Mouse (Mus musculus): ENCODE results near the gene Sphk2.

Sphk2 gene

DNA sequence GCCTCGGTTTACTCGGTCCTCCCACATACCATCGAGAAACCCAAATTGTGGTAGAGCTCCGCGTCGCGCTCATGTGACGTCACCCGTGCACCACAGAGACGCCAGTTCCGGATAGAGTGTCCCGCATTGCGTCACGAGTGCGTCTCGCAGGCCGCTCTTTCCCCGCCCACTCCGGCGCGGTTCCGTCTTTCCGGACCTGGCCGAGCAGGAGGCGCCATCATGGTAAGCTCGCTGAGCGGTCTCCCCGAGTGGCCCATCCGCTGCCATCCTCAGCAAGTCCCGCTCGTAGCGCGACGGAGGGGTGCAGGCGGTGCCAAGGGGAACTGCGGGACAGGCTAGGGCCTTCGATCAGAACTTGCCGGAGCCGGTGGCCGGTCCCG is at the start of gene Sphk2:
TSS of gene Sphk2 (minus strand) at position 85 of the 380 bp plus-strand sequence.
- peak; percentile 100 for DNase-seq (ENCODE audit: low spot score)

DNA sequence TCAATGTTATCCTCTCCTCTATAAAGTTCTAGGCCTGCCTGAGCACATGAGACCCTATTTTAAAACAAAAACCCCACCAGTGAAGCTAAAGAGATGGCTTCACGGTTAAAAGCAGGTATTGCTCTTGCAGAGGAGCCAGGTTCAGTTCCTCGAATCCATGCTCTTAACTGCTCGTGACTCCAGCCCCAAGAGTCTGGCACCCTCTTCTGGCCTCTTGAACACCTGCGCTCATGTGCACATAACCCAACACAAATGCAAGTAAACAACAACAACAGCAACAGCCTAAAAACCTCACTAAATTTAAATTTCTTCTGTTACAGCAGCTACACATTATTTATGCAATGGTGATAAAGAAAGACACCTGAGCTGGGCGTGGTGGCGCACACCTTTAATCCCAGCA is 49.7 kb upstream of the Sphk2 start:
- no peak for DNase-seq (ENCODE audit: low spot score)

DNA sequence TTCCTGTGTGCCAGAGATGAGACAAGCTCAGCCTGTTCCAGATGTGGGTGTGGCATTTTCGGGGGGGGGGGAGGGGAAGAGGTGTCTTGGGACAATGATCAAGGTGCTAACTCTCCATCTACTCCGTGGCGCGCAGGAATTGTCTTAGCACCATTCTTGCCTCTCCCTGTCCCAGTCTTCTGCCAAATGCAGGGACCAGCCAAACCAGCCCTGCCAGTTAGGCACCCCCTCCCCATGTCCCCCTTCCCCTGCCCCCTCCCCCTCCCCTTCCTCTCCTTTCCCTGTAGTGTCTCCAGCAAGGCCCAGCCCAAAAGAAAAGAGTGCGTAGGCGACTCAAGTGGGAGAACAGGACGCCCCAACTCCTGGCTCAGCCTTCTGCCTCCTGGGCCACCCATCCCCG is 49.0 kb upstream of the Sphk2 start:
- no peak for DNase-seq (ENCODE audit: low spot score)

DNA sequence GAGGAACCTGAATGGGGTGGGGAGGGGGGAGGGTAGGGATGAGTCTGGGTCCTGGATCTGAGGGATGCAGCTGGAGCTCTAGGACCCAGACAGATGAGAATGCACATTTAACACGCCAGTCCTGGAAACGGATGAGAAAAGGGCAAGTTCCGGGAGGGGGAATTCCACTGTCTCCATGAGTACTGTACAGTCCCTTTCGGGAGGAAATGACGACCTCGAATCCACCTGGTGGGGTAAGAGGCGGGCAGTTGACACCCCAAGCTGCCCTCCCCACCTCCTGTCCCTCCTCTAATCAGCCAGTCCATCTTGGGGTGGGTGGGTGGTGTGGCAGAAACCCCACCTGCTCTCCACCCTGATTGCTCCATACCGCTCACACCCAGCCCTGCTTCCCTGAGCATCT is 48.2 kb upstream of the Sphk2 start:
- no peak for DNase-seq (ENCODE audit: low spot score)

DNA sequence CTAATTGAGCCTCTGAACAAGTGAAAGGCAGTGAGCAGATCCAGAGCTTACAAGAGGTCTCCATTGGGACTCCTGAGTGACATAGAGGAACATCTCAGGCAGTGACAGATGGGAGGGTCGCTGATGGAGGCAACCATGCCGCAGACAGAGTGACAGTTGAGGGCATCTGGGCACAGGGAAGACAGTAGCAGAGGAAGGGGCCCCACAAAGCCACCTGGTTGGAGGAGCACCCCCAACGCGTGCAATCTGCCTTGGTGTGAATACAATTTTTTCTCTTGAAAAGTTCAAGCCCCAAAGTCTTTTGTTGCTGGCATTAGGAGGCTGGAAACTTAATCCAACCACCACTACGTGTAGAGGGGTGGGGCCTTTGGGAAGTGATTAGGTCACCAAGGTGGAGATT is 42.3 kb upstream of the Sphk2 start:
- DNase-seq (ENCODE audit: low spot score), result no peak

DNA sequence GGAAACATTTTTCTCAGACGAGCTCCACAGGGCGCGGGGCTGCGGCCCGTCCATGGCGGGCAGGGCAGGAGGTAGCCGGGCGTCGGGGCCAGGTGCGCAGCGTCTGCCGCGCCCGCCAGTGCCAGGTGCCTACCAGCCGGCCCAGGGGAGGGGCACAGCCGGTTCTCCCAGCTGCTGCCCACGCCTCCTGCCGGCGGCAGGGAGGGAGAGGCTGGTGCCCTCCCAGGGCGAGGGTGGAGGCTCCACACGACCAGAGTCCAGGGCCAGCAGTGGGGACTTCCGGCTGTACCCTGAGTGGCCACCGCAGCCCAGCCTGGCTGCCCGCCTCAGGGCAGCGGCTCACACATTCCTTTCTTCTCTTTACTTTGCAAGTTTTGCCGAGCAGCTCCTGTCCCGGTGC is 41.6 kb upstream of the Sphk2 start:
- DNase-seq (ENCODE audit: low spot score), result peak; percentile 11

DNA sequence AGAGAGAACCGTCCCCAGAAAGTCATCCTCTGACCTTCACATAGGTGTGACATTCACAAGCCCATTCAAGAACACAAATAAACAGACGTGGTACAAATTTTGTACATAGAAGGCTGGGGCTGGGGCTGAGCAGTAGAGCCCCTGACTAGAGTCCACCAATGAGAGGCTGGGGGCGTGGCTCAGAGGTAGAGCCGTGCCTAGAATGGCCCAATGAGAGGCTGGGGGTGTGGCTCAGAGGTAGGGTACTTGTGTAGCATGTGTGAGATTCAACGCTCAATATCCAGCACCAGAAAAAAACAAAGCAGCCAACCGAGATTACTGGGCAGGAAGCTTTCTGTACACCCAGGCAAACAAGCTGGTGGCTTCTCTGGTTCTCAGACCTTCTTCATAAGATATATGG is 37.9 kb upstream of the Sphk2 start:
- no peak for DNase-seq (ENCODE audit: low spot score)

DNA sequence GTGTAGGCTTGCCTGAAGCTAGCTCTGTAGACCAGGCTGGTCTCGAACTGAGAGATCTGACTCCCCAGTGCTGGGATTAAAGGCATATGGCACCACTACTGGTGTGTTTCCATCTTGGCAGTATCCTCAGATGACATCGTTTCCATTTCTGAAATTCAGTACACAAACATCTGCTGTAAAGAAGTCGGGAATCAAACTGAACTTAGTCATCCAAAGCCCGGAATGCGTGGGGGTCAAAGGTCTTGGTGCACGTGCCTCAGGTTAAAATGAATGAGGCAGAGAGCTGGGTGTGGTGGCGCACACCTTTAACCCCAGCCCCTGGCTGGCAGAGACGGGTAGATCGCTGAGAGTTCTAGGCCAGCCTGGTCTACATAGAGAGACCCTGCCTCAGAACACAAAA is 32.4 kb upstream of the Sphk2 start:
- no peak for DNase-seq (ENCODE audit: low spot score)

DNA sequence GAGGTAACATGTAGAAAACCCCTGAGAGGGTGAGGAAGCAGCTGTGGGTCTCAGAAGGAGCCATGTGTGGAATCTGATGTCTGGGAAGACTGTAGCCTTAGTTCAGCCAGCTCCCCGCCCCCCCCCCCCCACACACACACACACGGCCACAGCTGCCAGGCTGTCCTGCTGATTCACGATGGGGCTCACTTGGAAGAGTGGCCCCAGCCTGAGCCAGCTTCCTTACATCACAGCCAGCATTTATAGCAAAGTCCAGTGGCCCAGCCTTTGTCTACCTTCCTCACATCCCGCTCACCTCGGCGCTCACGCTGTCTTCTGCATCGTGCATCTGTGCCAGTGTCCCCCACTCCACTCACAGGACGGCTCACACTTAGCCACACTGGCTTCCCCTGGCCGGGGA is 31.6 kb upstream of the Sphk2 start:
- DNase-seq (ENCODE audit: low spot score), result no peak

DNA sequence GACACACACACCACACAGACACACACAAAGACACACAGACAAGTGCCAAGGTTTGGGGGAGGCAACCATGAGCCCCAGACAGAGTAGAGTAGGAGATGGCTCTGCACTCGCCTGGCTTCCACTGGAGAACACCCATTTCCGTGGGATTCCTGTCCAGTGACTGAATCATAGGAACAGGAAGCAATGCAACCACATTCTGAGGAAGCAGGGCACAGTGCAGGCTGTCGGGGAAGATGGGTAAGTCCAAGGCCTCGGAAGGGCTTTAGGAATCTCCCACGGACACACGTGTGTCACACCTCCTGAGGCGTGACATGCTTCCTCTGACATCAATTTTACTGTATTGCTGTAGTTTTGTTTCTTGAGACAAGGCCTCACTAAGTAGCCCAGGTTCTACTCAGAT is 30.3 kb upstream of the Sphk2 start:
- no peak for DNase-seq (ENCODE audit: low spot score)

DNA sequence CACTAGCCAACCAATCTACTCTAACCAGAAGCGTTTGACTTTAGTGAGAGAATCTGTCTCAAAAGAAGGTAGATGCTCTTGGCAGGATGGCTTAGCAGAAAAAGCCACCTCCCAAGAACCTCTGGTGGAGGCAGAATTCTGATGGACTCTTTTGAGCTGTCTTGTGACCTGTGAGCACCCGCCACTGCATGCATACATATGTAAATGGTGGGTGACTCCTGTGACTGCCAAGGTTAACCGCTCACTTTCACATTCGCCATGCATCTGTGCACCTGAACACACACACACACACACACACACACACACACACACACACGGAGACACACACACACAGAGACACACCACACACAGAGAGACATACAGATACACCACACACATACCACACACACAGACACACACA is 29.6 kb upstream of the Sphk2 start:
- DNase-seq (ENCODE audit: low spot score), result no peak

DNA sequence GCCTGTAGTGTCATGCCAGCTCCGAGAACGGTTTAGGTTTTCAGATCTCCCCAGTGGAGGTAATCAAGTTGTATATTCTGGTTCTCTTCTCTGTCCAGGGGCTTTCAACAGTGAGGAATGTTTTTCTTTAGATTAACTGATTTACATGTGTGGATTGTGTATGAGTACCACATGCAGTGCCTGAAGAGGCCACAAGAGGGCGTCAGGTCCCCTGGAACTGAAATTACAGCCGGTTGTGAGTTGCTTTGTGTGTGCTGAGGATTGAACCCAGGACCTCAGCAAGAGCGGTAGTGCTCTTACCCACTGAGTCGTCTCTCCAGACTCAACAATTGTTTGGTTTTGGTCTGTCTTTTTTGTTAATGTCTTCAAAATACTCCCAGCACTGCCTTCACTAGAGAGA is 28.7 kb upstream of the Sphk2 start:
- no peak for DNase-seq (ENCODE audit: low spot score)

DNA sequence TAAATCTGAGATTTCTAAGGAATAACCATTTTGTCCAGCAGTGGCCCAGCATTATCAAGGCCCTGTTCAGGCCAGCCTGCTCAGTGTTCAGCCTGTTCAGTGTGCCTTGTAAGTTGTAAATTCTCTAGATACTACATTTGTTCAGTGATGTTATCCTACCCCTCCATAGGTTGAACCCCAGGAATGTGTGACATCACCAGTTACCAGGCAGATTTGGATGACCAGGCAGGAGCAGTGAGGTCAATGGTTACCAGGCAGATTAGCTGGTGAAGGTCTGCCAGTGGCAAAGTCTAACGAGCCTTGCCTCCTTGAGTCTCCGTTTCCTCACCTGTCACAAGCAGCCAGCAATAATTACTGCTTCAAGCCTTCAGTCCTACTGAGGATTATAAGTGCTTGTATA is 26.6 kb upstream of the Sphk2 start:
- peak; percentile 88 for DNase-seq (ENCODE audit: low spot score)

DNA sequence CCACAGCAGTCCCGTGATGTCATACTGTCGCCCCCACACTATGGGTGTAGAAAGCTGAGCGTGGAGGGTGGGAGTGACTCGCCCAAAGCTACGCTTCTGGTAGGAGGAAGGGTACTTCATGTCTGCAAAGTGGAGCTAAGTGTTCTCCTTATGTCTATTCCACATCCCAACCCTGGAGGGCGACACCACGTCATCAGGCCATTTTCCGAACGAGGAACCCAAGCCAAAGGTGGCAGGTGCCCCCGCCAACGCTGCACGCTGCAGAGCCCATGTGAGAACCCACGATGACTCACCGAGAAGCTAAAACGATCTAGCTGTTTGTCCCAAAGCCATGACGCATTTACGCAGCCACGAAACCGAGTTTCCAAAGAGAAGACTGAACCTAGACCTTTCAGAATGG is 24.5 kb upstream of the Sphk2 start:
- DNase-seq (ENCODE audit: low spot score), result no peak

DNA sequence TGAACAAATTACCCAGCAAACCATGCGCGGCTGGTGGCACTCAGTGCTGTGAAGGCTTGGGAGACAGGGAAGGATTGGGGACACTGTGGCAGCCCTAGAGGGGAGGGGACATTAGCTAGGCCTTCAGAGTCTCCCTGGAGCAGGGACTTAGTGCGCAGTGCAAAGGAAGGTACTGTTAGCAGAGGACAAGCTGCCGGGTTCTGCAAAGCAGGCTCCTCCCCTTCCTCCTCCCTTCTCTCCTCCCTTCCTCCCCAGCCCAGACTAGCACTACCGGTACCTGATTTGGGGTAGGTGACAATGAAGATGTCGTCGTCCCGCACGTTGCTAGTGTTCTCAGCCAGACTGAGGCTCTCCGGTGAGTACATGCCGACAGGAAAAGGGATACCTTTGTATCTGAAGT is 24.0 kb upstream of the Sphk2 start:
- no peak for DNase-seq (ENCODE audit: low spot score)

DNA sequence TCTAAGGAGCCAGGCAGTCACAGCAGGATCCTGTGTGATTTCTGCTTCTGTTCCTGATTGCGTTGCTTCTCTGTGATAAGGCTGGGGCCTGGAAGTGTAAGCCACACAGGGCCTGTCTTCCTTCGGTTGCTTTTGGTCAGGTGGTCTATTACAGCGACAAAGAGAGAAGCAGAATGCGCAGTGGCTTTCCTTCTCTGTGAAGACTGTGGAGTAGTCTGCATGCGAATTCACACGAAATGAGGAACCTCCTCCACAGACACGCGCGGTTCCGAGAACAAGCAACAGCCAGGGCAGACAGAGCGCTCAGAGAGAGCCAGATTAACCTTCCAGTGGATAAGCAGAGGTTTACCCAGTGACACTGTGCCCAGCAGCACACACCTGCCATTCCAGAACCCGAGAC is 23.5 kb upstream of the Sphk2 start:
- DNase-seq (ENCODE audit: low spot score), result no peak

DNA sequence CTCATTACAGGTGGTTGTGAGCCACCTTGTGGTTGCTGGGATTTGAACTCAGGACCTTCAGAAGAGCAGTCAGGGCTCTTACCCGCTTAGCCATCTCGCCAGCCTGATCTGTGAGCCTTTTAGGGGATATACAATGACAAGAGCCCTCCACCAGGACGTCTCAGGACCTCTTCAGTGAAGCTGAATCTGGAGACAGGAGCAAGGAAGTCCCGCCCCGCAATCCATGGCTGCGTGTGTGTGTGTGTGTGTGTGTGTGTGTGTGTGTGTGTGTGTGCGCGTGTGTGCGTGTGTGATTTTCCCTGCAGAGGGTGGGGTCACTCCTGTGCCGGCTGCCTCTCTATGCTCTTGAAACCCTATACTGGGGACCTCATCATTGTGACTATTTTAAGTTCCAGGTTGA is 22.0 kb upstream of the Sphk2 start:
- no peak for DNase-seq (ENCODE audit: low spot score)

DNA sequence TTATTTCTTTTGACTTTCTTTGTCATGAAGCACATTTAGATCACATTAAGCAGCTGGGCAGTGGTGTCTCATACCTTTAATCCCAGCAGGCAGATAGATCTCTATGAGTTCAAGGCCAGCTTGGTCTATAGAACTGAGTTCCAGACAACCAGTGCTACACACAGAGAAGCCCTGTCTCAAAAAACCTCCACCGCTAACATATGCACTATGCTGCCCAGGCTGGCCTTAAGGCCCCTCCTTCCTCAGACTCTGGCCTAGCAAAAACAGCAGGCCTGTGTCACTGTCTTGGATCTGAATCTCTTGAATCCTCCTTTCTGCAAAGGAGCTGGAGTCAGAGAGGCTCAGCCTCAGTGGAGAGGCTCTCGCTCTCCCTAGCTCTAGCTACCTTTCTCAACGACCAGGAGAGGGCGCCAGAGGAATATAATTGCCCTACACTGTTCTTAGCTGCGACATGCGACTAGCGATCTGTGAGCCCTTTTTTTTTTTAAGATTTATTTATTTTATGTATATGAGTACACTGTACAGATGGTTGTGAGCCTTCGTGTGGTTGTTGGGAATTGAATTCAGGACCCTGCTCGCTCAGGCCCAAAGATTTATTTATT is 21.5 kb upstream of the Sphk2 start:
- peak; percentile 84 for DNase-seq (ENCODE audit: low spot score)

DNA sequence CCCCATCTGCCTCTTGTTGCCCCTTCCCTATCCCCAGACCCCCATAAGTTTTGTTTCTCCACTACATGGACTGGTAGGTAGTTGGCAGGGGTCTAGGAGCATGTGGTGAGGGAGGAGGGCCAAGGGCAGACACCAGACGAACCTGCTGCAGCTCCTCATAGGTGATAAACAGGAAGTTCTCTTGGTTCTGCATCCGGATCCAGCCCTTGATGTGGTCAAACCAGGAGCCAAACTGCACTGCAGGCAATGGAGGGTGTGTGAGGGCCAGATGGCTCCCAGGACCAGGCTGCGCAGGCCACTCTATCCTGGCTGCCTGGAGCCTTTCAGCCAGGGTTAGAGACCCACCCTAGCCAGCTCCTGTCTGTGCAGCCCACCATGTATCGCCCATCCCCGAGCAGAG is 15.7 kb upstream of the Sphk2 start:
- no peak for DNase-seq (ENCODE audit: low spot score)

DNA sequence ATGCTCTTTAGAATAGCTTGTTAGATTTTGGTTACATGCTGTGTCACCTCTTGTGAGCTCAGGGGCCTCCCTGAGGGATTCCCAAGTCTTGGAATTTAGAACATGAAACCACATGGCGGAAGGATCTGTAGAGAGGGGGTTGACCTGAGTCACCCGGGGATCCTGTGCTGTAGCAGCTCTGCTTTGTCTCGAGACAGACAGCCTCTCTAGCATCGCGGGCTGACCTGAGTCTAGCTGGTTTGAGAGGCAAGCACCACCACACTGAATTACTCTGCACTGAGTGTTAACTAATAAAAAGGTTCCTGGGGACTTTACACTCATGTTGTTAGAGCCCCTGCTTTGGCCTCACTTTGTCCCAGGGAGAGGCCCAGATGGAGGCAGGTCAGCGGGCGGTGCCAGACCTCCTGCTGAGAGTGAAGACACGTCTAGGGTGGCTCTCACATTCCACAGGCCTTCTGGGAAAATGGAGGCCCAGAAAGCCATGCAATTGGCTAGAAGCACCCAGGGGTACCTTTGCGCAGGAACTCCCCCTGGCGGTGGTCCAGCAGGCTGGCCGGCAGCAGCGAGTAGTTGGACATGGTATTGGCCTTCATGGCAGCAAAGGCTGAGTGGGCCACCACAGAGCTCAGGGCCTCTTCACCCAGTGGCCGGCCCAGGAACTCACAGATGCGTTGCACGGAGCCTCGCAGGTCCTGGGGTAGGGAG is 13.1 kb upstream of the Sphk2 start:
- peak; percentile 78 for DNase-seq (ENCODE audit: low spot score)

DNA sequence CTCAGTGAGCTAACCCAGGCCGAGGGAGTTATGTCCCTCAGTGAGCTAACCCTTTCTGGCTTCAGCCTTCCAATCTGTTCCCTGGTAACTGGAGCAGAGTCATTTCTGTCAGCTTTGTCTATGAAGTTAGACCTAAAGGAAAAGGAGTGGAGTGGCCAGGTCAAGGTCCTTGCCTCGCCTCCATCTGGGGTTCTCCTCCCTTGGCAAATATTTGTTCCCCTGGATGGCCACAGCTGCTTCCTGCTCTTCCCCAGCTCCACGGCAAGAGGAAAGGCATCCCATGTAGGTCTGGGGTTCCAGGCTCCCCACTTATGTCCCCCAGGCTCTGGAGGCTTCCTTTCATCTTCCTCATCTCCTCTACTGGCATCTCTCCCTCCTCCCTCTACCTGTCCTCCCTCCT is 9.8 kb upstream of the Sphk2 start:
- no peak for DNase-seq (ENCODE audit: low spot score)

DNA sequence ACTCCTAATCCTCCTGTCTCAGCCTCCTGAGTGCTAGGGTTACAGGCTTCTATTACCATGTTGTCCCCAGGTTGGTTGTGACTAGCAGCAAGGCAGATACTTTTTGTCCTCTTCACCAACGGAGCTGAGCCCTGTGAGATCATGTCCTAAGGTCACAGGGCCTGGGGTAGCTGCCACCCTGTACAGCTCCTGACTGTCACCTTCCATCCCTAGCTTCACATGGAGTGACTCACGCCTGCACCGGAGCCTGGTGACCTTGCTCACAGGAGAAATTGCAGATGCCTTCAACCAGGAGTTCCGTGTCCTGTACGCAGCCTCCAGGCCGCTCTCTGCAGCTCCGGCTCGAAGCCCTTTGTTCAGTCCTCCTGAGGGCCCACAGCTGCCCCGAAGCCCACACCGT is 8.6 kb upstream of the Sphk2 start:
- no peak for DNase-seq (ENCODE audit: low spot score)

DNA sequence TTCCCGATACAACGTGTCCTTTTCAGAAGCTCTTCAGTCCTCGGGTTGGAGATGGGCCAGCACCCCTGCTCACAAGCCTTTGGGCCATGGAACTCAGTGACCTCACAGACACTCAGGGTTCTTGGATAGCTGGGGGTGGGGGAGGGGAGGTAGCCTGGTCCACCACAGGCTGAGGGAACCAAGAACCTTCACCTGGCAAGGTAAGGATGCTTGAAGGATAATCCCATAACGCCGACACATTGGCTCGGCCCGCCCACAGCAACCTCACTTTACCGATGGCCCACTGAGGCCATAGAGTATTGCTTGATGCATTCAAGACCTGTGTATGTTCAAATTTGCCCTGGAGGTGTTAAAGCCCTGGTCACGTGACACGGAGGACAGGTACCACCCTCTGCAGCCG is 7.9 kb upstream of the Sphk2 start, which contains the start of gene Spaca4:
TSS of gene Spaca4 (minus strand) at position 101 of the 400 bp plus-strand sequence.
- no peak for DNase-seq (ENCODE audit: low spot score)

DNA sequence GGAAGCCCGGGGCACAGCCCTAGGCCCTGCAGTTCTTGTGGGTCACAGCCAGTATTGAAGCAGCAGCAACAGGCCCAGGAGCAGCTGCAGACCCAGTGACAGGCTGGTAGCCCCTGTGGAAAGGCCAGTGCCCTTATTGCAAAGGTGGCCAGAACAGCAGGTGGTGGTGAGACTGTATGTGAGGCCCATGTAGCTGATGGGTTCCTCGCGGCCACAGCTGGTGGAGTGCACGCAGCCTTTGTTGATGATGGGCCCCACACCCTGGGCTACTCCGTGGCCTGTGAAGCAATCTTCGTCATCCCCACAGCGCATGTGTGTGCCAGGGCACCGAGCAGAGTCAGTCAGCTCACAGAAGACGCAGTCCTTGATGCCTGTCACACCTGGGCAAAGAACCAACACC is 7.3 kb upstream of the Sphk2 start:
- DNase-seq (ENCODE audit: low spot score), result no peak
